Mouse (Mus musculus) heart, postnatal 0 days (tissue): ENCODE results near the gene Cwh43. TPM values are rescaled to one million over a fixed set of nuclear protein-coding genes. Genes with fewer than 3 reads are reported as not detected.

Experiments used
- ATAC-seq: fragments of 200-750 bp; cut with Nextera tagmentation; 2 replicates; pipeline ENCODE4 v1.8.0; 2017; ENCODE audit warnings: low read depth, moderate number of reproducible peaks, moderate library complexity; ENCODE audit not compliant: insufficient read depth
- DNase-seq: peaks from one replicate; pipeline ENCODE4 v3.0.0-alpha.2; 2016; ENCODE audit warnings: low spot score
- H3K27ac ChIP-seq: fragments of 300-500 bp; sonication (generic); 2 replicates; pipeline ENCODE4 v1.5.1; 2014; ENCODE audit warnings: low read depth, mild to moderate bottlenecking
- H3K27me3 ChIP-seq: fragments of 300-500 bp; sonication (generic); 2 replicates; pipeline ENCODE4 v1.6.1; 2014; ENCODE audit warnings: low read length, mixed read lengths; ENCODE audit not compliant: control insufficient read depth, insufficient read depth
- H3K36me3 ChIP-seq: fragments of 300-500 bp; sonication (generic); replicated peaks from 2 replicates; pipeline ENCODE4 v1.6.1; 2014; ENCODE audit warnings: low read length, mixed read lengths; ENCODE audit not compliant: control insufficient read depth, insufficient read depth
- H3K4me1 ChIP-seq: fragments of 300-500 bp; sonication (generic); 2 replicates; pipeline ENCODE4 v1.6.1; 2014; ENCODE audit warnings: antibody characterized with exemption; ENCODE audit not compliant: control insufficient read depth, insufficient read depth
- H3K4me2 ChIP-seq: fragments of 300-500 bp; sonication (generic); 2 replicates; pipeline ENCODE4 v1.6.1; 2014; ENCODE audit warnings: low read depth, mild to moderate bottlenecking, low read length, moderate library complexity
- H3K4me3 ChIP-seq: fragments of 300-500 bp; sonication (generic); 2 replicates; pipeline ENCODE4 v1.5.1; 2014; ENCODE audit warnings: low read depth, low read length
- H3K9ac ChIP-seq: fragments of 300-500 bp; sonication (generic); replicated peaks from 2 replicates; pipeline ENCODE4 v1.6.1; 2014; ENCODE audit warnings: low read depth, low read length, mixed read lengths
- H3K9me3 ChIP-seq: fragments of 300-500 bp; sonication (generic); replicated peaks from 2 replicates; pipeline ENCODE4 v1.6.1; 2016; ENCODE audit warnings: low read length; ENCODE audit not compliant: control insufficient read depth
- CTCF ChIP-seq: IDR thresholded peaks from 2 replicates; pipeline ENCODE4 v1.5.1; 2016; ENCODE audit warnings: antibody characterized with exemption, control low read depth, low read depth
- EP300 ChIP-seq: IDR thresholded peaks from 2 replicates; pipeline ENCODE4 v1.6.1; 2016; ENCODE audit warnings: antibody characterized with exemption, low read depth
- WGBS: fragments of 180-500 bp; shearing (Covaris S2); extraction: QIAGEN DNeasy Blood & Tissue Kit; methylation state at CpG from one replicate; pipeline ENCODE4 v1.1.7; 2014; 5-methylcytosine and 5-hydroxymethylcytosine counted together
- polyA plus RNA-seq: library from polyadenylated mRNA; unstranded; fragments of >200 nt; fragmentation: Nextera tagmentation; extraction: Ambion mirVana; gene quantifications from 2 replicates; pipeline ENCODE4 v1.2.1, GENCODE M21; 2015
- total RNA-seq: library from RNA; depleted of rRNA; stranded (reverse); fragments of >200 nt; gene quantifications from 2 replicates; pipeline ENCODE4 v1.2.3, GENCODE M21; 2014; ENCODE audit warnings: low replicate concordance

Cwh43 gene
- total and polyA plus RNA-seq, 2 experiments from 2014 or later, result 0.08 TPM; not detected in 1

GRCm38 (mm10) chr5:73381510-73381909 lies 24.4 kb upstream of the Cwh43 start:
- Histone ChIP-seq H3K4me1 (no peaks in the 10 kb centered on the region), H3K36me3 (no peaks in the 10 kb centered on the region), H3K4me2 (no peak overlapping the region), H3K9me3 (no peaks in the 10 kb centered on the region), H3K27ac (no peak overlapping the region), H3K4me3 (no peak overlapping the region), H3K27me3 (no peaks in the 10 kb centered on the region), H3K9ac (no peak overlapping the region)
- 81% methylated on average over 7 of the region's 7 CpGs for WGBS
- DNase-seq (no peak), ATAC-seq (no peak)
- no peak for TF ChIP-seq CTCF
- no peak for TF ChIP-seq EP300

GRCm38 (mm10) chr5:73381976-73382540 lies 23.8 kb upstream of the Cwh43 start:
- H3K9me3 ChIP-seq, result no peaks in the 10 kb centered on the region
- DNase-seq, result no peak
- WGBS, result 58% methylated on average over 9 of the region's 9 CpGs
- H3K36me3 ChIP-seq, result no peaks in the 10 kb centered on the region
- no peaks in the 10 kb centered on the region for H3K4me1 ChIP-seq
- H3K4me3 ChIP-seq, result no peak overlapping the region
- no peak overlapping the region for H3K4me2 ChIP-seq
- H3K27me3 ChIP-seq, result no peaks in the 10 kb centered on the region
- TF ChIP-seq CTCF, result no peak
- TF ChIP-seq EP300, result no peak
- ATAC-seq, result no peak
- no peak overlapping the region for H3K9ac ChIP-seq
- H3K27ac ChIP-seq, result no peak overlapping the region

GRCm38 (mm10) chr5:73382737-73383646 lies 22.9 kb upstream of the Cwh43 start:
- H3K9ac ChIP-seq, result no peak overlapping the region
- H3K9me3 ChIP-seq, result no peaks in the 10 kb centered on the region
- DNase-seq (peak; percentile 43), ATAC-seq (no peak)
- no peak overlapping the region for H3K27ac ChIP-seq
- H3K27me3 ChIP-seq, result no peaks in the 10 kb centered on the region
- peak; percentile 83 for TF ChIP-seq CTCF
- no peak for TF ChIP-seq EP300
- H3K4me3 ChIP-seq, result no peak overlapping the region
- no peak overlapping the region for H3K4me2 ChIP-seq
- WGBS, result 27% methylated on average over 3 of the region's 3 CpGs
- H3K36me3 ChIP-seq, result no peaks in the 10 kb centered on the region
- H3K4me1 ChIP-seq, result no peaks in the 10 kb centered on the region

- H3K4me3 ChIP-seq, result no peak overlapping the region
- TF ChIP-seq CTCF (no peak), EP300 (no peak)
- no peaks in the 10 kb centered on the region for H3K4me1 ChIP-seq
- H3K9ac ChIP-seq, result no peak overlapping the region
- H3K4me2 ChIP-seq, result no peak overlapping the region
- H3K27ac ChIP-seq, result no peak overlapping the region
- no peaks in the 10 kb centered on the region for H3K9me3 ChIP-seq
- ATAC-seq, result no peak
- WGBS, result 69% methylated on average over 4 of the region's 4 CpGs
- no peak for DNase-seq
- no peaks in the 10 kb centered on the region for H3K36me3 ChIP-seq
- no peaks in the 10 kb centered on the region for H3K27me3 ChIP-seq
Measured at GRCm38 (mm10) chr5:73383647-73383970, 22.3 kb upstream of the Cwh43 start.

- Histone ChIP-seq H3K36me3 (no peaks in the 10 kb centered on the region), H3K4me1 (0 out of 2 replicates have a peak, but pooled peaks cover 4% of the 10 kb centered on the region), H3K9me3 (no peaks in the 10 kb centered on the region), H3K9ac (no peak overlapping the region), H3K4me3 (no peak overlapping the region), H3K4me2 (no peak overlapping the region), H3K27me3 (no peaks in the 10 kb centered on the region), H3K27ac (no peak overlapping the region)
- TF ChIP-seq EP300 (no peak), CTCF (no peak)
- ATAC-seq, result no peak
- WGBS, result 63% methylated on average over 9 of the region's 9 CpGs
- DNase-seq, result no peak
Measured at GRCm38 (mm10) chr5:73393041-73393440, 12.8 kb upstream of the Cwh43 start.
